Mouse (Mus musculus) thymus, postnatal 14 days (tissue): ENCODE results near the gene Pias4.
"Not testable (repeated sequence)": the region's sequence is repeated elsewhere in the genome, so short reads cannot be mapped to it uniquely, and the experiment has no call there.

Experiments used
- DNase-seq: peaks from one replicate; pipeline ENCODE4 v3.0.0; 2021

Pias4 gene

GRCm38 (mm10) chr10:81190912-81191321 is 23.2 kb upstream of the Pias4 start:
- DNase-seq, result no peak

GRCm38 (mm10) chr10:81190236-81190911 is 22.7 kb upstream of the Pias4 start:
- DNase-seq, result peak; percentile 27

- DNase-seq, result no peak
These were observed 22.1 kb upstream of the Pias4 start for GRCm38 (mm10) chr10:81189821-81190220.

- no peak for DNase-seq
These were observed 19.4 kb upstream of the Pias4 start for GRCm38 (mm10) chr10:81187161-81187560.

DNA sequence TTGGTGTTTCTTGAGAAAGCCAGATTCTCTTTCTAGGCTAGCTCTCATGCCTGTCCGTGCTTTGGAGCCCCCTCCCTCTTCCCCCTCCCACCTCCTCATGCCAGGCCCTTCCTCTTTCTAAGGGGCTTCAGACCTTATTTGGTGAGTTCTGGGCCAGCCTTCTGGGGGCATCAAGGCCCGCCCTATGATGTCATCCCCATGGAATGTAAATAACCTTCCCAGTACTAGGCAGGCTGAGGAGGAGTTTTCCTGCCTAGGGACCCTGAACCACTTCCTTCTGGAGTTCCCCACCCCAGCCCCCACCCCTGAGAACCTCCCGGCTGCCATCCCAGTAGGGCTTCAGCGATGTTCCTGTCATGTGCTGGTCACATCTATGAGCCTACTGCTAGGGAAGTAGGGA is 17.0 kb upstream of the Pias4 start:
- no peak for DNase-seq

DNA sequence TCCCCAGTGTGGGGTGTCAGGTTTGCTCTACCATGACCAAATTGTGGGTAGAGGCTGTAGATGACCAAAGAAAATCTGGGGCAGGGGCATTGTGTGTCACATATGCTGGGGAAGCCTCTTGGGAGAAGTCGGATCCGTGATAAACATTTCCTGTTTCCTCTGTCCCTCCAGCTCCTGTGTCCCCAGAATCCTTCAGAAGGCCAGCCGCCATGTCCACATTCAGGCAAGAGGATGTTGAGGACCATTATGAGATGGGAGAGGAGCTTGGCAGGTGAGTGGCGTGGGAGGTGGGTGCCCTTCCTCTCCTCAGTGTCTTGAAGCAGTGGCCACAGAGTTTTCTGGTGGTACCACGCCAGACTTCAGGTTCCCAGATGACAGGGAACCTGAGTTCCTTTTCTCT is 16.1 kb upstream of the Pias4 start, which contains the start of gene 4930442H23Rik:
Gene 4930442H23Rik (minus strand): TSS at position 45 of the 400 bp plus-strand sequence.
- DNase-seq, result no peak

DNA sequence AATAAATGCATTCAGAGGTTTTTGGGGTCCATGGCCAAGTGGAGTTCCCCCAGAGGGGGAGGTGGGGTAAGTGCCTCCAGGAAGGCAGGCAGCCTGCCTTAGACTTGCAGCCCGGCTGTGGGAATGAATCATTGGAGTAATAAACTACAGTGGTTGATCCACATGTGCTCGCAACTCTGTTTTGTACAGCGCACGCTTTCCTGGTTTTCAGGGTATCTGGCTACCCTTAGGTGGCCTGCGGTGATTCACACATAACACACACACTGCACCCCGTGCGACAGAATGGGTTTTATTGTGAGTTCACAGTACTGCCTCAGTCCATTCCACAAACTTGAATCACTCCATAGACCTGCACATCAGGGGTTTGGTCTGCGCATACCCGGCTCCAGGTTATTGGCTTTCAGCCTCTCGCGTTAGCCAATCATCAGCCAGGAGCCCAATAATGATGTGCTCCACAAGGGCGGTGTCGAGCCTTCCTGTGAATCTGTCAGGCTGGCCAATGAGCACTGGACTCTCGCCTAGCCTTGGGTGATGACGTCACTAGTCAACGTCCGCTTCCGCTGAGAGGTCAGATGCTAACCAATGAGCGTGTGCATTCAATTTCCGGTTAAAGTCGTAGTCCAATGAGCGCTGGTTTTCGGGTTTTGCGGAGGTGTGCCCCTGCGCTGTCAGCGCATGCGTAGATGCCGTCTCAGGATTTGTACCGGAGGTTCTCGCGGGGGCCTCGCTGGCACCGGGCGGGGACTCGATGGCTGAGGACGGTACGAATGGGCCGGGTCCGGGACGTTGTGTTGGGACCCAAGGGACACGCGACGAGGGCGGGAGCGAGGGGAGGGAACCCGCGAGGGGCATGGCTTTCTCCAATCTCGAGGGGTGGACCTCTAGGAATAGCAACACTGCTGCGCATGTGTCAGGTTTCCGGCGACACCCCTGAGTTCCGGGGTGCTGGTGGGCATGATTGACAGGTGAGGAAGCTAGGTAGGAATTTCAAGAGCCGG is 14.9 kb upstream of the Pias4 start, which contains the start of gene Dapk3:
Gene Dapk3 (plus strand): TSS at position 670 of the 998 bp plus-strand sequence.
- DNase-seq, result peak; percentile 94

DNA sequence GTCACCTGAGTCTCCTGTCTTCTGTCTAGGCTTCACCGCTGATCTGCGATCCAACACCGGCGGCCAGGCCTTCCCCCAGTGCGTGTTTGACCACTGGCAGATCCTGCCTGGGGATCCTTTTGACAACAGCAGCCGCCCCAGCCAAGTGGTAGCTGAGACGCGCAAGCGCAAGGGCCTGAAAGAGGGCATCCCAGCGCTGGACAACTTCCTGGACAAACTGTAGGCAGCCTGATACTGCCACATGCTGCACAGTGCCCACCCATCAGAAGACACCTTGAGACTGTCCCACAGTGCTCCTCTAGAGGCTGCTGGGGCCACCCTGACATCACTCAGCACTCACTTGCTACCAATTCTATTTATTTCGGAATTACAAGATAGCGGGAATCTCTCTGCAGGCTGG is 14.1 kb upstream of the Pias4 start:
- peak; percentile 25 for DNase-seq

GRCm38 (mm10) chr10:81180946-81181345 is 13.2 kb upstream of the Pias4 start:
- DNase-seq, result no peak

DNA sequence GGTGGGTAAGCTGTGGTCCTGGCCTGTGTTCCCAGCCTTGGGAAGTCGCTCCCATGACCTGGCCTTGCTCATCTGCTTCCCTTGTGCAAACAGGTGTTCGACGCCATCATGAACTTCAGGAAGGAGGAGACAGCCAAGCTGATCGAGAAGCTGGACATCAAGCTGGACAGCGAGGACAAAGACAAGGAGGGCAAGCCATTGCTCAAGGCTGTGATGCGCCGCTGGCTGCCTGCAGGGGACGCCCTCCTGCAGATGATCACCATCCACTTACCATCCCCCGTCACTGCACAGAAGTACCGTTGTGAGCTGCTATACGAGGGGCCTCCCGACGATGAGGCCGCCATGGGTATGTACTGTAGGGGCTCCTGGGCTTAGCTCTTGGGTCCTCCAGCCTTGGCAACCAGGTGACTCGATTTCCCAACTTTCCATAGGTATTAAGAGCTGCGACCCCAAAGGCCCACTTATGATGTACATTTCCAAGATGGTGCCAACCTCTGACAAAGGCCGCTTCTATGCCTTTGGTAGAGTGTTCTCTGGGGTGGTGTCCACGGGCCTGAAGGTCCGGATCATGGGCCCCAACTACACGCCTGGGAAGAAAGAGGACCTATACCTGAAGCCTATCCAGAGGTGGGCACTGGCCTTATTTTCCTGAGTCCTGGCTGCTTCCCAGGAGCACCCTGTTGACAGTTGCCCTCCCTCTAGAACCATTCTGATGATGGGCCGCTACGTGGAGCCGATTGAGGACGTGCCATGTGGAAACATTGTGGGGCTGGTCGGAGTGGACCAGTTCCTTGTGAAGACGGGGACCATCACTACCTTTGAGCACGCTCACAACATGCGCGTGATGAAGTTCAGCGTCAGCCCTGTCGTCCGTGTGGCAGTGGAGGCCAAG is 12.0 kb upstream of the Pias4 start:
- DNase-seq, result no peak

DNA sequence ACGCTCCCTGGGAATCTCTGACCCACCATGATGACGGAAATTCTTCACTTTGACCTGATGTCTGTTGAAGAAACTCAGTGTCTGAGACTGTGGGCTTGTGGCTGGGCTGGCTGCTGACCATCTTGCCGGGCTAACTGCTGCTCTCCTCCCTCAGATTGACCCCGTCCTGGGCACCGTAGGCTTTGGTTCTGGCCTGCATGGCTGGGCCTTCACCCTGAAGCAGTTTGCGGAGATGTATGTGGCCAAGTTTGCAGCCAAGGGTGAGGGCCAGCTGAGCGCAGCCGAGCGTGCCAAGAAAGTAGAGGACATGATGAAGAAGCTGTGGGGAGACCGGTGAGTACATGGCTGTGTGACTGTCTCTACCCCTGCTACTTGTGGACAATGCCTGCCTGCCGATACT is 11.2 kb upstream of the Pias4 start:
- no peak for DNase-seq

DNA sequence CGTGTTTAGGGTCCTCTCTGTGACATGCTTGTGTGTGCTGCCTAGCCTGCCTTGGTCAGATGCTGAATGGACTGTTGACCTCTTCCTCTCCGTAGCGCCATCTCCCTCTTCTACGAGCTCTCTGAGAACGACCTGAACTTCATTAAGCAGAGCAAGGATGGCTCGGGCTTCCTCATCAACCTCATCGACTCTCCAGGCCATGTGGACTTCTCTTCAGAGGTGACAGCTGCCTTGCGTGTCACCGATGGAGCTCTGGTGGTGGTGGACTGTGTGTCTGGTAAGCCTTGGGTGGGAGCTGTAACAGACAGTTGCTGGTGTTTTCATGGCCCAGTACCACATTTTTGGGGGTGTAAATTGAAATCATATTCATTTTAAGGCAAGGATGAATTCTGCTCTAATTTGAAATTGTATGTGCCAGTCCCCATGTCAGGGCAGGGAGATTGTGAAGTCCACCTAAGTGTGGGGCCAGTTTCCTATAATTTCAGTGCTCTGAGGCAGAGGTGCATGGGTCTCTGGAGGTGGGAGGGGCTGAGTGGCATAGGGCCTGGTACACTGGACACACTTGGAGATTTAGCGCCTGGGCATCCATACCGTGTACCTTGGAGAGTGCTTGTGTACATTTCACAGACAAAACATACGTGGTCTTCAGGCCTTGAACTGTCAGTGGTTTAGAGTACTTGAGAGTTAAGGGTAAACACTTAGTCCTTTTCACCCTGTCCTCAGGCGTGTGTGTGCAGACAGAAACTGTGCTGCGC is 10.4 kb upstream of the Pias4 start:
- peak; percentile 43 for DNase-seq

- DNase-seq, result peak; percentile 52
These were observed 9.8 kb upstream of the Pias4 start for GRCm38 (mm10) chr10:81177491-81177925.

DNA sequence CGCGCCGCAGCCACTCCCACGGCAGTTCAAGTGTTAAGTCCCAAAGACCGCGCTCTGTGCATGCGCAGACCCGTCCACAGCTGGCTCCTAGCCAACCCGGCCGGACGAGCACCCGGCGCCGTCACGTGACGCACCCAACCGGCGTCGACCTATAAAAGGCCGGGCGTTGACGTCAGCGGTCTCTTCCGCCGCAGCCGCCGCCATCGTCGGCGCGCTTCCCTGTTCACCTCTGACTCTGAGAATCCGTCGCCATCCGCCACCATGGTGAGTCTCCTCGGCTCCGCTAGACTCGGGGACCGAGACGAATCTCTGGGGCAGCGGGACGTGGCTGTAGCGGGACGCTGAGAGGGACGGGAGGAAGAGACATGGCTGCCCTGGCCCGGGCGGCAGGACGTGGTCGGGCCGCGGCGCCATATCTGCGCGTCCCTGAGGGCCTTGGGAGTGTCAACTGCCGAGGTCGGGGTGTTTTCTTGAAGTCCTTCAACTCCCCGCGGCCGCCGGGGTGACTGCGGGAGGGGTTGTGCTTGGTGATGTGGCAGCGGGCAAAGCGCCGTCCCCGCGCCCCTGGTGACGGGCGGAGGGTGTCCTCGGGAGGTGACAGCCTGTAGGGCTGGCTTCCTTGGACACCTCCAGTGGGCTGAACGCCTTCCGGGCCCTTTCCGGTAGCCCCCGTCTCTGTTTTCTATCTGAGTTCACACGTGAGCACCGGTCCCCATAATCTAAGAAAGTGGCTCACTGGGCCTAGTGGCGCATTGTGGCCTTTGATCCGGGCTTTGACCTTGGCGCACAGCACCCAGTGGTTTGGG is 8.9 kb upstream of the Pias4 start, which contains the start of gene Eef2:
Gene Eef2 (plus strand): TSS at position 166 of the 806 bp plus-strand sequence.
- peak; percentile 98 for DNase-seq

DNA sequence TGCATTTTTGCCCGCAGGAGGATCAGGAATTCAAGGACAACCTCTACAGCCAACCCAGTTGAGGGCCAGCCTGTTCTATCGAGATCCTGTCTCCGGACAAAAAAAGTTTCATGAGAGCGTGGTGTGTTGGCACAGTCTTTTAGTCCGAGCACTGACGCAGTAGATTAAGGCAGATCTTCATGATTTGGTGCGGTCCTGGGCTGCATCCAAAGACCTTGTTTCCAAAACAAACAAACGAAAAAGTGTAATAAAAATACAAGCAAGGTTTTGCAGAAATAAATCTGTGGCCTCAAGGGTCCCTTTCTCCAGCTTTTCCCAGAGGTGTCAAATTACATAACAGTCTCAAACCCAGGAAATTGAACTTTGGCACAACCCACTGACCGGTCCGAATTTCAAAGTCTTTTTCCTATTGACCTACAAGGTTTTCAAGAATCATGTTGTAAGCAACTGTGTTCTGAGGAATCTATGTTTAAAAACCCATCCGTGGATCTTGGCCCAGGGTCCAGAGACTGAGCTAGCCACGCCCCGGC is 8.3 kb upstream of the Pias4 start:
- no peak for DNase-seq

GRCm38 (mm10) chr10:81175345-81175701 is 7.6 kb upstream of the Pias4 start:
- not testable (repeated sequence) for DNase-seq

DNA sequence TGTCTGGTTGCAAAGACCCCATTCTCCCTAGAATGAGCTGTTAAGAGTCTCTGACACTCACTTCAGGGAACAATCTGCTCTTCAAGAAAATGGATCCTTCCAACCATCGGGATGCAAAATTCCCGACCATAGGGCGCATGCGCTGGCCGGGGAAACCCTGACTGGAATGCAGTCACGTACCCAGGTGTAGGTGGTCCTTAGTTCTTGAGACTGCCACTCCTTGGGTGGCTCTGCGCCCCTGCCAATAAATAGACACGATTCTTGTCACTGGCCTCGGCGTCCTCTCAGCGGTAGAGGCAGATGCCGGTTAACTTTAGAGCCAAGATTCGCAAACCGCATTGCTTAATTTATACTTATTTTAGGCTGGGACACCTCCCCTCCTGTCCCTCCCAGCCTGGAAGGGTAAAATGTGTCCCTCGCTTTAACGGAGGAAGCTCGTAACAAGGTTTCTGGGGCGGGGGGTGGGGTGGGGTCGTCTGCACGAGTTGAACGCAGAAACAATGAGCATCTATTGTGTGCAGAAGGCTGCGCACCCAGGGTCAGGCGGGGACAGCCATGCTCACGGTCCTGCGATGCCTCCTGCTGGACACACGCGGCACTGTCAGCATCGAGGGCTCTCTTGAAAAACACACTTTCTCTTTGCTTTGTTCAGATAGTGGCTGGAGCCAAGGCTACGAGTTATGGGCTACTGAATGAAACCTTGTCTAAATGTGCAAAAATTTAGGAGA is 7.1 kb upstream of the Pias4 start:
- DNase-seq, result peak; percentile 94

DNA sequence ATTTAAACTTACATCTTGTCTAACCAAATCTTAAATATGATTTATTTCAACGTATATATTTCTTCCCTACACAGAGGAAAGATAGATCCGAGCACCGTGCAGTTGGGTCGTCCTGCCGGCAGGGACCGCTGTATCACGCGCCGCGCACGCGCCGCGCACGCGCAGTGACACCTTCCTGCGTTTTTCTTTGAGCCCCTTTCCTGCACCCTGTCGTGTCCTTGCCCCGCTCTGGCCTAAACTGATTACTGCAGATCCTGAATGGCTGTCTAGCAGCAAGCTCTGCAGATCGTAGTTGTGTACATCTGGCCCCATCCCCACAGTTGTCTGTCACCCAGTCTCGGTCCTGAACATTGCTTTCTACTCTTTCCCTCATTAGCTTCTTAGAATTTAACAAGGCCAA is 5.4 kb upstream of the Pias4 start:
- peak; percentile 89 for DNase-seq

GRCm38 (mm10) chr10:81169411-81169900 is 1.7 kb upstream of the Pias4 start:
- peak; percentile 60 for DNase-seq
